Mouse (Mus musculus): ENCODE measurements around the gene Atp8a1. TPM values are rescaled to one million over a fixed set of nuclear protein-coding genes. Genes with fewer than 3 reads are reported as not detected.

The Atp8a1 gene
- total RNA-seq, 1 experiment from 2014 or later, result 16.8 TPM

Small RNA genes within 50 kb of the gene (microRNA-seq; reads per million reads assigned to microRNA genes)
- 0 reads per million in 2 experiments for gene Gm23617

Other genes starting within 250 kb of the Atp8a1 start
- 0.33 and 0.62 TPM in 2 replicates for gene Shisa3, start 239.6 kb downstream of the Atp8a1 start, total RNA-seq (2021)
- gene Gm5108, start 94.2 kb upstream of the Atp8a1 start, total RNA-seq (2021), result not detected in 2 replicates
- gene Gm21905, start 99.0 kb upstream of the Atp8a1 start, total RNA-seq (2021), result not detected in 2 replicates
- gene Grxcr1, start 184.4 kb upstream of the Atp8a1 start, total RNA-seq (2021), result not detected in 2 replicates

Measured in adrenal gland, postnatal 25 days (tissue).